Mouse (Mus musculus): Measurements from ENCODE around the gene H2al1e.
"Not testable (repeated sequence)": the region's sequence is repeated elsewhere in the genome, so short reads cannot be mapped to it uniquely, and the experiment has no call there.

The H2al1e gene

DNA sequence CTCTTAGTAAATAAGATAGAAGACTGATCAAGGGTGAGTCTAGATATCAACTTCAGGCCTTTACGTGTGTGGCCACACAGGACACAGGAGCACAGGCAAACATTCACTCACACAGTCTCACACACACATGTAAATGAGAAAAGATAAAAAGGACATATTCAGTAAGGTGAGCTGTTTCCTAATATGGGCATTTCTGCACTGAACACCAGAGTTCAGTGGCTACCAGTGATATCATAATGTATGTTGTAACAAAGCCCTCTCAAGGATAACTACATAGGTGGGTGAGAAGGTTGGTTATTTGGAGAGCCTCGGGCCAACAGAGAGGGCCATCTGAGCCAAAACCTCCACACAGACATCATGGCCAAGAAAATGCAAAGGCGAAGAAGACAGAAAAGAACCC is at the start of gene H2al1e:
Gene H2al1e, plus strand, starts transcription at position 301 of the 400 bp plus-strand sequence.
- DNase-seq (ENCODE audit: low spot score): not testable (repeated sequence)

DNA sequence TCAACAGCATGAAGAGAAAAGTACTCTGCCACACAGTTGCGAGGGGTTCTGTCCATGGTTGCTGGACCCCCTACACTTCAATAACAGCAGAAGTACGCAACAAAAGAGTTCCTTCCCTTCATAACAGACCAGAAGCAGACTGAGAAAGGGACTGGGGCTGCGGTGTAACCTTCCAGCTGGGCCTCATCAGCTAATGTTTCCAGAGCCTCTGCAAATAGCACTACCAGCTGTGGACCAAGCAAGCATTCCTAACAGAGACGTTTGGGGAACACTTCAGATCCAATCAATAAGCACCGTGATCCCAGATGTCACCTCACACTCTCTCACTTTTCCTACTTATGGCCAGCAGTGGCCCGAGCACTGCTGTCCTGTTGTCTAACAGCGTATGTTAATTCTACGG is 46.8 kb upstream of the H2al1e start:
- no peak for DNase-seq (ENCODE audit: low spot score)

DNA sequence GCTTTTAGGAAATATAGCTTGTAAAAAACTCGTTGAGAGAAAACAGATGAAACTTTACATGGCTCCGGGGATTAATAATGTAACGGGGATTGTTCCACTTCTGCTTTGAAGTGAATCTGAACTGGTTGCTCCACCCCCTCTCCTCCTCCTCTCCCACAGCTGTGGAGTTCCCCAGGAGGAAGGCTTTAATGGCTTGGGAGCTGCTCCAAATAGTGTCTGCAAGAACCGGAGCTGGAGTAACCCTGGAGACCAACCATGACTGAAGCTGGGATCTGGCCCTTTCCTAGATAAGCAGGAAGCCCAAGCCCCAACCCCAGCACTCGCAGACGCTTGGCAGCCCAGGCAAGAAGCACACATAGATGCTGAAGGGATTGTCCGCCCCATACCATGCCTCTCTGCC is 43.9 kb upstream of the H2al1e start:
- no peak for DNase-seq (ENCODE audit: low spot score)

DNA sequence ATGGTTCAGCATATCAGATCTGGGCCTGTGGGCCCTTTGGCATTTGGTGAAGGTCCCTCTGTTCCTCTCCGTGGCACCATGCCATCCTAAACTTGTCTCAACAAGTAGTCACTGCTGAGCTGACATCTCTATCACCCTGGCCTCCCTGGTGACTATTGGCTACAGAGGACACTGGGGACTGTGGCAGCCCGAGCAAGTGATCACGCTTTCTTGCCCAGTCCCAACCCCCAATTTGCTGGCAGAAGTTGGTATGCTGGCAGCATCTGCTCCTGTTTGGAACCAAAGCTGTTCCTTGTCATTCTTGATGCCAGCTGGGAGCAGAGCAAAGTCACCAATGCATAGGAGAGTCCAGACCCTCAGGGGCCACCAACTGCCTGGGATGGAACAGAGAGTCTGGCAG is 42.7 kb upstream of the H2al1e start:
- DNase-seq (ENCODE audit: low spot score): no peak

DNA sequence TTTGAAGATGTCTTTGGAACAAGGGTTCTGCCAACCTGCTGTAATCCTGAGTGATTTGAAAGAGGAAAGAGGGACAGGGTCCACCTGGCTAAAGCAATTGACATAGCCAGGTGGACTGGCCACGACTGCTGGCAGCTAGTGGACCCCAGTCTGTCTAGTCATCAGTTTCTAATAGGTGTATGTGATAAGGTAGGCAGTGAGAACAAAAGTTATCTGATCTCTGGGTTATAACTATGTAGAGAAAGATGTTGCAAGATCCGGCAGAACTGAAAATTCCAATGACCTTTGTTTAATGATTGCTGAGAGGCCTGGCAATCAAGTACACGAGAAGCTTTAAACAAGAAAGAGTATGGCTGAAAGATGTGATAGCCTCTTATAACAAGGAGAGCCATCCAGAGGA is 38.5 kb upstream of the H2al1e start:
- DNase-seq (ENCODE audit: low spot score): no peak

DNA sequence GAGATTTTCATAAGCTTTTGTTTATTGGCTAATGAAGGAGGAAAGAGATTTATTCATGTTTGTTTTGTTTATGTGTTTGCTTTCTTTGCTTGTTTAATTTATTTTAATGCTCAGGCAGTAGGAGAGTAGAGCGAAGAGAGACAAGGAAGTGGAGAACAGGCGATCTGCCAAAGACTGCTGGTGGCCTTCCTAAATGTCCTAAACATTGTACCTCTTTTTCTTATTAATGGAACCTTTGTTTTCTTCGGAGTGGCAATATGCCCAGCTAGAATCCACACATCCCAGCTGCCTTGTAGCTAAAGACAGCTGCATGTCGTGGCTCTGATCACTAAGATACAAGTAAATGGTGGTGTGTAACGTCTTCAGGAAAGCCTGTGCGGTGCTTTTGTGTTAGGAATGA is 34.7 kb upstream of the H2al1e start:
- DNase-seq (ENCODE audit: low spot score): no peak

DNA sequence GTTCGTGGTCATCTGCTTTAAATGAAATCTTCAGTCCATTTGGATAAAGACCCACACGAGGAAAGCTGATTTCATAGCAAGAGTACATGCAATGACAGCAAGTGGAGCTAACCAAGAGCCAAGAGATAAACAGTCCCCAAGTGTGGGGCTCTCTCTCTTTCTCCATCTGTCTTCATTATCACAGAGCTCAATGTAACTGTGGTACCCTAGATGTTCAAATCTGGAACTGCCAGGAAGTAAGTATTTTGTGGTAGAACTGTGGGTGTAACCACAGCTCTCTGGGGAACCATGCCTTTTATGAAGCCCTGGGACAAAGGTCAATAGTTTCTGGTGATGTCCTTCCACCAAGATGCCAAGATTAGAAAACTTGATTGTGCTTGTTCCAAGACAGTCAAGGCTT is 31.0 kb upstream of the H2al1e start:
- no peak for DNase-seq (ENCODE audit: low spot score)

DNA sequence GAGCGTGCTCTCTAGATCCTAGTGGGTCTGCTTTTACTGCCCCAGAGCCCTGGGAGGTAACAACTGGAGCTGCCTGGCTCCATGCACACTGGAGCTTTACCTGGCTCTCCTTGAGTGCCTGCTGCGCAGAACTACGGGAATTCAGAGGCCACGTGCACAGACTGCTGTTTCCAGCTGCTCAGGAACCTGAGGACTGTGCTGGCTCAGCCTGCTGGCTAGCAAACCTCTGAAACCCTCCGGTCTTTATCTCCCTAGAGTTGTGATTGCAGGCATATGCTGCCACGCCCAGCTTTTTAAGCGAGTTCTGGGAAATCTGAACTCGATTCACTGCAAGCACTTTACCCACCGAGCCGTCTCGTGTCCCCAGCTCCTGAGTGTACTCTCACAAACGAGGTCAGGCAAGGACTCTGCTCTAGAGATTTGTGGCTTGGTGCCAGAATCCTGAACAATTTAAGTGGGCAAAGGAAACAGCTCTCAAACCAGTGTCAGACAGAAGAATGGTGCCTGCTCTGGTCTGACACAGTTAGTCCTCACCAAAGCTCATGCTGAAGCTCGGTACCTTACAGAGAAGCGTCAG is 23.3 kb upstream of the H2al1e start:
- DNase-seq (ENCODE audit: low spot score): no peak

DNA sequence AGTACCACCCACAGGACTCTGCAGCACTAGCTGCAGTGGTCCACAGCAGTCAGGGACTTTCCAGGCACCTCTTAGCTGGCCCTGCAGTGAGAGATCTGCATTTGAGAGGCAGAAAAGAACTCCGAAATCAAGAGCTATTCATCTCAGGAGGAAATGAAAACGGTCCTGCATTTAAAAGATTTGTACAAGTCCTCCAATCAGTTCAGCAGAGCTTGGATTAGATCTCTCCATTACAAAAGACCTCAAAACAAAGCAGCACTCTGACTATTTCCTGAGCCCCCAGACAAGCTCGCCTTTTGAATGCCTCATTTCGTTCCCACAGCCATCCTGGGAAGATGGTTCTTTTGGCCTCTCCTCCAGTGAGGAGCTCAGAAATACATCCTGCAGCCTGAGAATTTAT is 22.5 kb upstream of the H2al1e start:
- DNase-seq (ENCODE audit: low spot score): no peak

DNA sequence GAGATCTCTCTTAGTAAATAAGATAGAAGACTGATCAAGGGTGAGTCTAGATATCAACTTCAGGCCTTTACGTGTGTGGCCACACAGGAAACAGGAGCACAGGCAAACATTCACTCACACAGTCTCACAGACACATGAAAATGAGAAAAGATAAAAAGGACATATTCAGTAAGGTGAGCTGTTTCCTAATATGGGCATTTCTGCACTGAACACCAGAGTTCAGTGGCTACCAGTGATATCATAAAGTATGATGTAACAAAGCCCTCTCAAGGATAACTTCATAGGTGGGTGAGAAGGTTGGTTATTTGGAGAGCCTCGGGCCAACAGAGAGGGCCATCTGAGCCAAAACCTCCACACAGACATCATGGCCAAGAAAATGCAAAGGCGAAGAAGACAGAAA is 12.8 kb upstream of the H2al1e start, which contains the start of gene H2al1a:
Gene H2al1a, plus strand, starts transcription at position 301 of the 400 bp plus-strand sequence.
- DNase-seq (ENCODE audit: low spot score): not testable (repeated sequence)

DNA sequence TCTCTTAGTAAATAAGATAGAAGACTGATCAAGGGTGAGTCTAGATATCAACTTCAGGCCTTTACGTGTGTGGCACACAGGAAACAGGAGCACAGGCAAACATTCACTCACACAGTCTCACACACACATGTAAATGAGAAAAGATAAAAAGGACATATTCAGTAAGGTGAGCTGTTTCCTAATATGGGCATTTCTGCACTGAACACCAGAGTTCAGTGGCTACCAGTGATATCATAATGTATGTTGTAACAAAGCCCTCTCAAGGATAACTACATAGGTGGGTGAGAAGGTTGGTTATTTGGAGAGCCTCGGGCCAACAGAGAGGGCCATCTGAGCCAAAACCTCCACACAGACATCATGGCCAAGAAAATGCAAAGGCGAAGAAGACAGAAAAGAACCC is 9.6 kb upstream of the H2al1e start, which contains the start of gene H2al1b:
Gene H2al1b, plus strand, starts transcription at position 301 of the 400 bp plus-strand sequence.
- DNase-seq (ENCODE audit: low spot score): not testable (repeated sequence)

DNA sequence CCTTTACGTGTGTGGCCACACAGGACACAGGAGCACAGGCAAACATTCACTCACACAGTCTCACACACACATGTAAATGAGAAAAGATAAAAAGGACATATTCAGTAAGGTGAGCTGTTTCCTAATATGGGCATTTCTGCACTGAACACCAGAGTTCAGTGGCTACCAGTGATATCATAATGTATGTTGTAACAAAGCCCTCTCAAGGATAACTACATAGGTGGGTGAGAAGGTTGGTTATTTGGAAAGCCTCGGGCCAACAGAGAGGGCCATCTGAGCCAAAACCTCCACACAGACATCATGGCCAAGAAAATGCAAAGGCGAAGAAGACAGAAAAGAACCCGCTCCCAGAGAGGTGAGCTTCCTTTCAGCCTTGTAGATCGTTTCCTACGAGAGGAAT is 6.4 kb upstream of the H2al1e start, which contains the start of gene H2al1c:
Gene H2al1c, plus strand, starts transcription at position 301 of the 400 bp plus-strand sequence.
- DNase-seq (ENCODE audit: low spot score): not testable (repeated sequence)

DNA sequence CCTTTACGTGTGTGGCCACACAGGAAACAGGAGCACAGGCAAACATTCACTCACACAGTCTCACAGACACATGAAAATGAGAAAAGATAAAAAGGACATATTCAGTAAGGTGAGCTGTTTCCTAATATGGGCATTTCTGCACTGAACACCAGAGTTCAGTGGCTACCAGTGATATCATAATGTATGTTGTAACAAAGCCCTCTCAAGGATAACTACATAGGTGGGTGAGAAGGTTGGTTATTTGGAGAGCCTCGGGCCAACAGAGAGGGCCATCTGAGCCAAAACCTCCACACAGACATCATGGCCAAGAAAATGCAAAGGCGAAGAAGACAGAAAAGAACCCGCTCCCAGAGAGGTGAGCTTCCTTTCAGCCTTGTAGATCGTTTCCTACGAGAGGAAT is 3.2 kb upstream of the H2al1e start, which contains the start of gene H2al1d:
Gene H2al1d, plus strand, starts transcription at position 301 of the 400 bp plus-strand sequence.
- not testable (repeated sequence) for DNase-seq (ENCODE audit: low spot score)

DNA sequence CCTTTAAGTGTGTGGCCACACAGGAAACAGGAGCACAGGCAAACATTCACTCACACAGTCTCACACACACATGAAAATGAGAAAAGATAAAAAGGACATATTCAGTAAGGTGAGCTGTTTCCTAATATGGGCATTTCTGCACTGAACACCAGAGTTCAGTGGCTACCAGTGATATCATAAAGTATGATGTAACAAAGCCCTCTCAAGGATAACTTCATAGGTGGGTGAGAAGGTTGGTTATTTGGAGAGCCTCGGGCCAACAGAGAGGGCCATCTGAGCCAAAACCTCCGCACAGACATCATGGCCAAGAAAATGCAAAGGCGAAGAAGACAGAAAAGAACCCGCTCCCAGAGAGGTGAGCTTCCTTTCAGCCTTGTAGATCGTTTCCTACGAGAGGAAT is 3.1 kb downstream of the H2al1e start, which contains the start of gene H2al1f:
Gene H2al1f, plus strand, starts transcription at position 301 of the 400 bp plus-strand sequence.
- not testable (repeated sequence) for DNase-seq (ENCODE audit: low spot score)

DNA sequence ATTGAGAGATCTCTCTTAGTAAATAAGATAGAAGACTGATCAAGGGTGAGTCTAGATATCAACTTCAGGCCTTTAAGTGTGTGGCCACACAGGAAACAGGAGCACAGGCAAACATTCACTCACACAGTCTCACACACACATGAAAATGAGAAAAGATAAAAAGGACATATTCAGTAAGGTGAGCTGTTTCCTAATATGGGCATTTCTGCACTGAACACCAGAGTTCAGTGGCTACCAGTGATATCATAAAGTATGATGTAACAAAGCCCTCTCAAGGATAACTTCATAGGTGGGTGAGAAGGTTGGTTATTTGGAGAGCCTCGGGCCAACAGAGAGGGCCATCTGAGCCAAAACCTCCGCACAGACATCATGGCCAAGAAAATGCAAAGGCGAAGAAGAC is 6.2 kb downstream of the H2al1e start, which contains the start of gene H2al1g:
Gene H2al1g, plus strand, starts transcription at position 301 of the 400 bp plus-strand sequence.
- DNase-seq (ENCODE audit: low spot score): not testable (repeated sequence)

DNA sequence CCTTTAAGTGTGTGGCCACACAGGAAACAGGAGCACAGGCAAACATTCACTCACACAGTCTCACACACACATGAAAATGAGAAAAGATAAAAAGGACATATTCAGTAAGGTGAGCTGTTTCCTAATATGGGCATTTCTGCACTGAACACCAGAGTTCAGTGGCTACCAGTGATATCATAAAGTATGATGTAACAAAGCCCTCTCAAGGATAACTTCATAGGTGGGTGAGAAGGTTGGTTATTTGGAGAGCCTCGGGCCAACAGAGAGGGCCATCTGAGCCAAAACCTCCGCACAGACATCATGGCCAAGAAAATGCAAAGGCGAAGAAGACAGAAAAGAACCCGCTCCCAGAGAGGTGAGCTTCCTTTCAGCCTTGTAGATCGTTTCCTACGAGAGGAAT is 9.5 kb downstream of the H2al1e start, which contains the start of gene H2al1h:
Gene H2al1h, plus strand, starts transcription at position 301 of the 400 bp plus-strand sequence.
- DNase-seq (ENCODE audit: low spot score): not testable (repeated sequence)

DNA sequence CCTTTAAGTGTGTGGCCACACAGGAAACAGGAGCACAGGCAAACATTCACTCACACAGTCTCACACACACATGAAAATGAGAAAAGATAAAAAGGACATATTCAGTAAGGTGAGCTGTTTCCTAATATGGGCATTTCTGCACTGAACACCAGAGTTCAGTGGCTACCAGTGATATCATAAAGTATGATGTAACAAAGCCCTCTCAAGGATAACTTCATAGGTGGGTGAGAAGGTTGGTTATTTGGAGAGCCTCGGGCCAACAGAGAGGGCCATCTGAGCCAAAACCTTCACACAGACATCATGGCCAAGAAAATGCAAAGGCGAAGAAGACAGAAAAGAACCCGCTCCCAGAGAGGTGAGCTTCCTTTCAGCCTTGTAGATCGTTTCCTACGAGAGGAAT is 12.6 kb downstream of the H2al1e start, which contains the start of gene H2al1i:
Gene H2al1i, plus strand, starts transcription at position 301 of the 400 bp plus-strand sequence.
- DNase-seq (ENCODE audit: low spot score): not testable (repeated sequence)

DNA sequence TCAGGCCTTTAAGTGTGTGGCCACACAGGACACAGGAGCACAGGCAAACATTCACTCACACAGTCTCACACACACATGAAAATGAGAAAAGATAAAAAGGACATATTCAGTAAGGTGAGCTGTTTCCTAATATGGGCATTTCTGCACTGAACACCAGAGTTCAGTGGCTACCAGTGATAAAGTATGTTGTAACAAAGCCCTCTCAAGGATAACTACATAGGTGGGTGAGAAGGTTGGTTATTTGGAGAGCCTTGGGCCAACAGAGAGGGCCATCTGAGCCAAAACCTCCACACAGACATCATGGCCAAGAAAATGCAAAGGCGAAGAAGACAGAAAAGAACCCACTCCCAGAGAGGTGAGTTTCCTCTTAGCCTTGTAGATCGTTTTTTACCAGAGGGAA is 15.8 kb downstream of the H2al1e start, which contains the start of gene H2al1j:
Gene H2al1j, plus strand, starts transcription at position 301 of the 400 bp plus-strand sequence.
- DNase-seq (ENCODE audit: low spot score): not testable (repeated sequence)

DNA sequence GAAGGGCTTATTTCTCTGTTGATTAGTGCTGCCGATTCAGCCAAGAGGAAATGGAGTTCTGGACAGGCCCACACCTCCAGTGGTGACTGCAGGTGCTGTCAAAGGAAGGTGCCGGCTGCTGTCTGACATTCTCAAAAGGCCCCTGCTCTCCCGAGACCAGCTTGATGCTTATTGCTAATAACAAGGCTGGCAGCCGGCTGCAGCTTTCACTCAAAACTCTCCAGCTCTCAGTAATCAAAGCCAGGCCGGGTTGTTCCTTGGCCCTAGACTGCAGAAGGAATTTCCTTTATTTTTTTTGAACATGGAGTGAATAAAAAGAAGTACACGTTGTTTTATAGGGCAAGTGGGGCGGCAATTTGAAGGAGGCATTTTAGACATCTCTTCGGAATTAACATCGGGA is 34.0 kb downstream of the H2al1e start:
- DNase-seq (ENCODE audit: low spot score): no peak

DNA sequence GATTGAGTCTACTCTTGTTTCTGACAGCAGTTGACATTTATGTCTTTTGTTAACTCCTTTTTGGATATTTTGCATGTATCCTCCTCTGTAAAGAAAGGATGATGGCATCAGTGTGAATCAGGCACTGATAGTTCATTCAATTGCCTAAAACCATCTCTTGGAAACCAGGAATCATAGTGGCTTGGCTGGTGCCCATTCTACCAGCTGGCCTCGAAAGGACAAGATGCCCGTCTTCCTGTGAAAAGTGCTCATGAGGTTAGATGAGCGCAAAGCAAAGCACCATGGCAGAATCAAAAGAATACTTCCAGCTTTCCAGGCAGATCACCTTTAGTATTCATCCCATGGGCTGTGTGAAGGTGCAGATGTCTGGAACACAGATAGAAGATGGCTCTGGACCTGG is 35.0 kb downstream of the H2al1e start:
- DNase-seq (ENCODE audit: low spot score): no peak

DNA sequence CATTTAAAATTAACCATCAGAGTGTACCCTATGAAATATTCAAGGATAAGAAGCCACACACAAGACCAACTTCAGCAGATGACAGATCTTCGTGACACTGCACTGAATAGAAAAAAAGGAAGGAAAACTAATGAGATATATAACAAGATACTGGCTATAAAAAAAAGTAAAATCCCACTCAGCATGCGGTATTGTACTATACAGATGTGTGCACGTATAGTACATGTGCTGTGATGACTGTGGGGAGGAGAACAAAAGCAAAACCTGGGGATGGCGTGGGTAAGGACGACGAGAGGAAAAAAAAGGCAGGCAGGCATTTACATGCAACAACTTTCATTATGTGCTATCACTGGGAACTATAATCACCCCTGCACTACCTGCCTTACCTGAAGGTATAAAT is 49.1 kb downstream of the H2al1e start:
- no peak for DNase-seq (ENCODE audit: low spot score)

DNA sequence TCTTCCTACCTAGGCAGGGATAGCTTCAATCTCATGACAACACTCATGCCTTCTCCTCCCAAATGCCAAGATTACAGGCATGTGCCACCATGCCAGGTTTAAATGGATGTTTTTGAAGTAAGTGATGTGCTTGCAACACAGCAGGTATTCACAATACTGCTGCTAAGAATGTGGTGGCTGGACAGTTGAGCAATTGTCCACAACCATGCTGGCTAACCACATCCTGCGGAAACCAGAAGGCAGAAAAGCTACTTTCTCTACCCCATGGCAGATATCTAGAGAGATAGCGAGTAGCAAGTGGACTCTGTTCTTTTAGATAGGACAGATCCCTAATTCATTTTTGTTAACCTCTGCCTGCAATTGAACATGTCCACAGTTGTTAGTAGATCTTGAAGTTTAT is 49.5 kb downstream of the H2al1e start:
- DNase-seq (ENCODE audit: low spot score): no peak
